Mouse (Mus musculus): Measurements from ENCODE around the gene Pcdh15. TPM values are rescaled to one million over a fixed set of nuclear protein-coding genes. Genes with fewer than 3 reads are reported as not detected.

Gene Pcdh15
- total RNA-seq, 2 experiments from 2014 or later, result 32.1 to 35.0 TPM

- intact Hi-C loops (cut with DNase I), result no loop called here
- DNase-seq (ENCODE audit: extremely low spot score in 1 of 2, low spot score in 2 of 2), result no peak
- TF ChIP-seq CTCF (IDR thresholded peaks at IDR 0.05), result no peak
- Histone ChIP-seq H3K27ac (no peak overlapping the region), H3K4me3 (no peak overlapping the region)
Measured at GRCm38 (mm10) chr10:74538371-74538770, 1439.2 kb downstream of the Pcdh15 start.

DNA sequence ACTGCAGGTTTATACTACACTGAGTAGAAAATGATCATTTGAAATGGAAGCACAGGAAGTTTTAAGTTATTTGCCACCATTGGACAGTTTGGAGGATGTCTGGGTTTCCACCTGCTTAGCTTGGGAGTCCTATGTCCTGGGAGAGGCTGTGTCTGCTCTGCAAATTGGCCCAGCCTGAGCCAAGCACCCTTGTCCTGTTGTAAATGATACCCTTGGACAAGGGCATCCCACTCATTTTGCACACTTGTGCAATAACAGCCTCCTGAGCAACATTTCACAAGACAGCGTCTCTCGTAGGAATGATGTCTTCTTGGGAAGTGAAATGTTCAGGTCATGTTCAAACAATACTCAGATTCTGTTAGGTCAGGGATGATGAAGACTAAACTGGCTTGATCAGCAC, 1456.2 kb downstream of the Pcdh15 start:
- intact Hi-C loops (cut with DNase I), result no loop called here
- TF ChIP-seq CTCF (IDR thresholded peaks at IDR 0.05), result no peak
- no peak for DNase-seq (ENCODE audit: extremely low spot score in 1 of 2, low spot score in 2 of 2)
- no peak overlapping the region for H3K4me3 ChIP-seq
- H3K27ac ChIP-seq, result no peak overlapping the region

DNA sequence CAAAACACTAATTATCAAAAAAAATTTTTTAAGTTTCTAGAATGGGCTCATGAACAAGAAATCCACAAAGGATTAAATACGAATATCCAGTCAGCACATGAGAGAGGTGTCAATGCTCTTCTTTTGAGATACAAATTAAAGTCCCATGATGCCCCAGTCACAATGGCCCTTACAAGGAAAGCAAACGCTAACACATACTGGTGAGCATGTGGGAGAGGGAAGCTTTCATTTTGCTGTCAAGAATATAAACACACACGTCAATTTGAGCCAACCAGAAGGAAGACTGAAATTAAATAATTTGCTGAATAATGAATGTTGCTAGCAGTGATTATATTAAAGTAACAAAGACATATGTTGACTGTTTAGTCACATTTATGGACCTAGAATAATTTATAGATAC, 1470.5 kb downstream of the Pcdh15 start:
- intact Hi-C loops (cut with DNase I), result no loop called here
- no peak for DNase-seq (ENCODE audit: extremely low spot score in 1 of 2, low spot score in 2 of 2)
- no peak overlapping the region for H3K4me3 ChIP-seq
- H3K27ac ChIP-seq, result no peak overlapping the region
- TF ChIP-seq CTCF (IDR thresholded peaks at IDR 0.05), result no peak

GRCm38 (mm10) chr10:74579924-74580323, 1480.8 kb downstream of the Pcdh15 start:
- Histone ChIP-seq H3K4me3 (no peak overlapping the region), H3K27ac (no peak overlapping the region)
- intact Hi-C loops (cut with DNase I), result no loop called here
- TF ChIP-seq CTCF (IDR thresholded peaks at IDR 0.05), result no peak
- no peak for DNase-seq (ENCODE audit: extremely low spot score in 1 of 2, low spot score in 2 of 2)

DNA sequence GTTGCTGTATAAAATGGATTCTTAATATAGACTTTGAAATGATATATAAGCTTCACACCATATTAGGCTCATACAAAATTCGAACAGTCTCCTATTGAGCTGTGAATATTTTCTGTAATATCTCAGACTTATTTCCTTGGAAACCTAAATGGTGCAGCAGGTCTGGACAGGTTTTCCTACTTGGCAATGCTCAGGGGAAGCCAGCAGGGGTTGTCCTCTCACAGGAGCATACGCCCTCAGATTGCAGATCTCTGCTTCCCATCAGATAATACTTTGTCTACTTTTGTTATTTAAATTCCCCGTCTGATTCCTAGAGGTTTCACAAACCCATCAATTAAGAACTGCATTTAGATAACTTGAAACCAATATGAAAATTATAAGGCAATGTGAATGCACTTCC, 1492.7 kb downstream of the Pcdh15 start:
- no peak for TF ChIP-seq CTCF (IDR thresholded peaks at IDR 0.05)
- H3K4me3 ChIP-seq, result no peak overlapping the region
- DNase-seq (ENCODE audit: extremely low spot score in 1 of 2, low spot score in 2 of 2), result no peak
- intact Hi-C loops (cut with DNase I), result no loop called here
- H3K27ac ChIP-seq, result no peak overlapping the region

- Histone ChIP-seq H3K4me3 (no peak overlapping the region), H3K27ac (no peak overlapping the region)
- no peak for TF ChIP-seq CTCF (IDR thresholded peaks at IDR 0.05)
- intact Hi-C loops (cut with DNase I), result no loop called here
- no peak for DNase-seq (ENCODE audit: extremely low spot score in 1 of 2, low spot score in 2 of 2)
Measured at GRCm38 (mm10) chr10:74607683-74608082, 1508.5 kb downstream of the Pcdh15 start.

- H3K27ac ChIP-seq, result no peak overlapping the region
- intact Hi-C loops (cut with DNase I), result loop anchor here (10.0 kb wide), 2 partner anchors 223 to 1517 kb away; no protein-coding TSS in a partner anchor
- TF ChIP-seq CTCF (IDR thresholded peaks at IDR 0.05), result peak; percentile 61
- no peak for DNase-seq (ENCODE audit: extremely low spot score in 1 of 2, low spot score in 2 of 2)
- no peak overlapping the region for H3K4me3 ChIP-seq
Measured at GRCm38 (mm10) chr10:74621837-74622236, 1522.7 kb downstream of the Pcdh15 start.

DNA sequence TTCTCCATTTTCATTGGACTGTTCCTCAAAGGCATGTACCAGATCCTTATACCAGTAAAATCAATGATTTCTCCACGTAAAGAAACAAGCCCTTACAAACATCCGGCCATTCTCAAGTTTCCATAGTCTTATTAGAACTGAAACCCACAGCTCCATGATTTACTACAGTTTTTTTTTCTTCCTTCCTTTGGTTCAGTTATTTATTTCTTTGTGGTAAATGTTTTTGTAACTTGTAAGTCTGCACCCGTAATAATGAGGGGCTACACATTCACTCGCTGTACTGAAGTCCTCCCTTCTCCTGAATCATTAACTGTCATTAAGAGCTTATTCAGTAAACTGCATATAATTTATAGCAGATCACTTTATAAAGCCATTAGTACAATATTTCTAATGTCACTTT, 1526.6 kb downstream of the Pcdh15 start:
- DNase-seq (ENCODE audit: extremely low spot score in 1 of 2, low spot score in 2 of 2), result no peak
- Histone ChIP-seq H3K27ac (no peak overlapping the region), H3K4me3 (no peak overlapping the region)
- intact Hi-C loops (cut with DNase I), result loop anchor here (10.0 kb wide), 2 partner anchors 219 to 1521 kb away; no protein-coding TSS in a partner anchor
- no peak for TF ChIP-seq CTCF (IDR thresholded peaks at IDR 0.05)

DNA sequence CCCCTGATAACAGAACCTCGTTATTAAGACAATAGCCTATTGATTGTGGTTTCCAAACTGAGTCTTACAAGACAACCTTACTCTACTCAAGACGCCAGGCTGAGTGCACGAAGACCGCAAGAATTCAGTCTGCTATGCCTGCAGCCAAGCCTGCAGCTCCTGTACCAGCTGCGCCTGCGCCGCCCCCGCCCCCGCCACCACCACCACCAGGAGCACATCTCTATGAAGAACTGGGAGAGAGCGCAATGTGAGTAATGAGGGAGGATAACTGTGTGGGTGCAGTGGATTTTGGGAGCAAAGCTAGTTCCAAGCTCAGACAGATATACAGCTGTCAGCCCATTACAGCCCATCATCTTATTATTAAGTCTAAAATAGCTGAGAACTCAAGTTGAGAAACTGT, 1527.5 kb downstream of the Pcdh15 start:
- intact Hi-C loops (cut with DNase I), result loop anchor here (10.0 kb wide), 2 partner anchors 218 to 1522 kb away; no protein-coding TSS in a partner anchor
- DNase-seq (ENCODE audit: extremely low spot score in 1 of 2, low spot score in 2 of 2), result peak; percentile 16 to 18
- no peak for TF ChIP-seq CTCF (IDR thresholded peaks at IDR 0.05)
- Histone ChIP-seq H3K4me3 (no peak overlapping the region), H3K27ac (no peak overlapping the region)

DNA sequence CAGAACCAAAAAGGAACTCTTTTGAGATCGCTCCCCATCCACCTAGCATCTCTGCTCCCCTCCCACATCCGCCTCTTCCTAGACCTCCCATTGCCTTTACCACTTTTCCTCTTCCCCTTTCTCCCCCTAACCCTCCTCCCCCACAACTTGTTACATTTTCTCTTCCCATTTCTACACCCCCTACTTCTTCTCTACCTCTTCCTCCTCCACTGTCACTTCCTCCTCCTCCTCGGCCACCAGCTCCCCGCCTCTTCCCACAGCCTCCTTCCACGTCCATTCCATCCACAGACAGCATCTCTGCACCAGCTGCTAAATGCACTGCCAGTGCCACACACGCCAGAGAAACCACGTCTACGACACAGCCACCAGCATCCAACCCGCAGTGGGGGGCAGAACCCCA, 1532.2 kb downstream of the Pcdh15 start:
- DNase-seq (ENCODE audit: extremely low spot score in 1 of 2, low spot score in 2 of 2), result no peak
- Histone ChIP-seq H3K4me3 (no peak overlapping the region), H3K27ac (no peak overlapping the region)
- intact Hi-C loops (cut with DNase I), result no loop called here
- TF ChIP-seq CTCF (IDR thresholded peaks at IDR 0.05), result no peak

- intact Hi-C loops (cut with DNase I), result no loop called here
- no peak overlapping the region for H3K4me3 ChIP-seq
- no peak for TF ChIP-seq CTCF (IDR thresholded peaks at IDR 0.05)
- H3K27ac ChIP-seq, result no peak overlapping the region
- no peak for DNase-seq (ENCODE audit: extremely low spot score in 1 of 2, low spot score in 2 of 2)
Measured at GRCm38 (mm10) chr10:74637040-74637439, 1537.9 kb downstream of the Pcdh15 start.

DNA sequence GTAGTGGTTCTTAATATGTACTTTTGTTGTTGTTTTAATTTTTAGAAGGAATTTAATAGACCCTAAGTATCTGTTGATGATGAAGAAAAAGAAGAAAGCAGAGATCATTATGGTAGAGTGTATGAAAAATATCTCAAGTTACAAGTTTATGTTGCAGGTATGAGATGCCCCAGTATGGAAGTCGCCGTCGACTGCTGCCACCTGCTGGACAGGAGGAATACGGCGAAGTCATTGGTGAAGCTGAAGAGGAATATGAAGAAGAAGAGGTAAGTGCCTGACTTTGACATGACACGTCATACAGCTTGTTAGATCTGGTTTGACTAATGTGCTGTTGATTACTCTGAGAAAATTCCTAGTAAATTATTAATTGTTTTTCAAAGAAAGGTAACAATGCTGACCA, 1543.0 kb downstream of the Pcdh15 start:
- TF ChIP-seq CTCF (IDR thresholded peaks at IDR 0.05), result peak; percentile 42
- H3K4me3 ChIP-seq, result no peak overlapping the region
- no peak overlapping the region for H3K27ac ChIP-seq
- DNase-seq (ENCODE audit: extremely low spot score in 1 of 2, low spot score in 2 of 2), result no peak
- intact Hi-C loops (cut with DNase I), result no loop called here

- Histone ChIP-seq H3K27ac (no peak overlapping the region), H3K4me3 (no peak overlapping the region)
- intact Hi-C loops (cut with DNase I), result no loop called here
- DNase-seq (ENCODE audit: extremely low spot score in 1 of 2, low spot score in 2 of 2), result no peak
- no peak for TF ChIP-seq CTCF (IDR thresholded peaks at IDR 0.05)
Measured at GRCm38 (mm10) chr10:74663171-74663570, 1564.0 kb downstream of the Pcdh15 start.
